Mouse (Mus musculus) thymus, adult 2 months (tissue): Measurements from ENCODE around the gene Fgfr1op2. TPM values are rescaled to one million over a fixed set of nuclear protein-coding genes. Genes with fewer than 3 reads are reported as not detected.

Experiments
- DNase-seq: peaks from one replicate; pipeline ENCODE4 v3.0.0; 2021
- H3K27ac ChIP-seq: fragments of 200-500 bp; 2 replicates; pipeline ENCODE4 v1.5.1; 2012; ENCODE audit warnings: low read length, control low read depth; ENCODE audit not compliant: control insufficient read depth, insufficient read depth
- H3K27me3 ChIP-seq: fragments of 200-500 bp; 2 replicates; pipeline ENCODE4 v1.6.1; 2012; ENCODE audit warnings: mild to moderate bottlenecking, low read length, moderate library complexity, mixed read lengths; ENCODE audit not compliant: control insufficient read depth, insufficient read depth
- H3K36me3 ChIP-seq: fragments of 200-500 bp; 2 replicates; pipeline ENCODE4 v1.6.1; 2012; ENCODE audit warnings: mild to moderate bottlenecking, low read length, moderate library complexity; ENCODE audit not compliant: control insufficient read depth, insufficient read depth
- H3K4me1 ChIP-seq: fragments of 200-500 bp; replicated peaks from 2 replicates; pipeline ENCODE4 v1.6.1; 2012; ENCODE audit warnings: low read length; ENCODE audit not compliant: control insufficient read depth, insufficient read depth
- H3K4me3 ChIP-seq: fragments of 200-500 bp; 2 replicates; pipeline ENCODE4 v1.5.1; 2012; ENCODE audit warnings: mild to moderate bottlenecking, low read length, control low read depth, moderate library complexity; ENCODE audit not compliant: control insufficient read depth, insufficient read depth
- CTCF ChIP-seq: fragments of 200-500 bp; IDR thresholded peaks from 2 replicates; pipeline ENCODE4 v1.5.1; 2012; ENCODE audit warnings: mild to moderate bottlenecking, control low read depth, low read length, moderate library complexity, borderline replicate concordance; ENCODE audit not compliant: control insufficient read depth, poor library complexity, insufficient read depth; ENCODE audit errors: extremely low read depth
- POLR2A ChIP-seq: fragments of 200-500 bp; IDR thresholded peaks from 2 replicates; pipeline ENCODE4 v1.6.1; 2012; ENCODE audit warnings: mild to moderate bottlenecking, low read length, control low read depth, moderate library complexity; ENCODE audit not compliant: control insufficient read depth, poor library complexity, insufficient read depth; ENCODE audit errors: extremely low read depth
- WGBS: fragments of 180-500 bp; shearing (Covaris S2); methylation state at CpG from one replicate; pipeline ENCODE4 v1.1.7; 2018; 5-methylcytosine and 5-hydroxymethylcytosine counted together
- polyA plus RNA-seq: library from polyadenylated mRNA; depleted of rRNA; stranded (reverse); fragments of >200 nt; gene quantifications from 2 replicates; pipeline ENCODE4 v1.2.3, GENCODE M21; 2012

Fgfr1op2 gene
- polyA plus RNA-seq, 1 experiment: 156 TPM

DNA sequence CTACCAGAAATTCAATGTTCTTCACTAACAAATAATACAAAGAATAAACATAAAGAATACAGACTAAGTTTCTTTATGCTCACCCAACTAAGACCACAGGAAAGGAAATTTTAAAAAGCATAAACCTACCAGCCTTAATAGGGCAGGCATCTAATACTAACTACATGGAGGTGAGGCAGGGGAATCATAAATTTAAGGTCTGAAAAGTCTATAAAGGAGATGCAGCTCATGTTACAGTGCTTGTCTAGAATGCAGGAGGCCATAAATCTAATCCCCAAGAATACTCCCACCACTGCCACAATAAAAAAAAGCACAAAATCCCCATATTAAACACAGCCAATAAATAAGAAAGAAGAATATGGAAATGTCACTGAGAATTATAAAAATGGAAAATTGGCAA lies 4.9 kb upstream of the Fgfr1op2 start:
- Histone ChIP-seq H3K27me3 (no peaks in the 10 kb centered on the region), H3K27ac (no peak overlapping the region), H3K4me3 (no peak overlapping the region), H3K4me1 (0 out of 2 replicates have a peak, but pooled peaks cover 2% of the 10 kb centered on the region), H3K36me3 (peaks cover 13% of the 10 kb centered on the region)
- TF ChIP-seq POLR2A (no peak), CTCF (no peak)
- no peak for DNase-seq

DNA sequence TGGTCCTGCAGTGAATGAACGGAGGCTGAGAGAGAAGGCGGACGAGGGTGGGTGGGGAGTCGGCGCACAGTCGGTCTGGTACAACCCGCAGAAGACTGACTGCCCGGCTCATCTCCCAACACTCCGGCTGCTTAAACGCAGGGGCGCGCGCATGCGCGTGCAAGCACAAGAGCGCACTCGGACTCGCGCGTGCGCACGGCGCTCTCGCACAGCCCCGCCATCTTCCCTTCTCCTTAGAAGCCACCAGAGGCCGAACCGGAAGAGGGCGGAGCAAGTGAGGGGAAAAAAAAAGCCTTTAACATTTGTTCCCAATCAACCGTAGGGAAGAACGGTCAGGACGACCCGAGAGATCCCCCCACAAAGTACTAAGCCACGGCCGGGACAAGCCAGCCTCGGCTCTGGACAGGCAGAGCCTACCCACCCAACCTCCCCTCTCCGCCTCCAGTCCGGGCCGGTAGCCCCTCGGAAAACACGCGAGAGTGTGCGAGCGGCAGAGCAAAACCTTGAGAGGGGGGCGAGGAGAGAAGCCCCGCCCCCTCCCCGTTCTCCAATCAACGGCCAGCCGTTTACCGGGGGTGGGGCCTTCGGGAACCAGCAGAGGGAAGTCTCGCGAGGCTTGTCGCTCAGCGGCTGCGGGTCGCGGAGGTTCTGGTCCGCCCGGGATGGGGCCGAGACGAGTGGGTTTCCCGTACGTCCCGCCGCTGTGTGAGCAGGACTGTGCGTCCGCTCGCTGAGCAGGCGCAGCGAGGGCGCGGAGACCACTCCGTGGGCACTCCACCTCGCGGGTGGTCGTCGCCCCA lies 507 bp downstream of the Fgfr1op2 start, which contains the start of gene Ints13:
TSS of gene Ints13 (minus strand) at position 526 of the 800 bp plus-strand sequence.
- DNase-seq: peak; percentile 96
- WGBS: under 1% methylated on average over 77 of the region's 77 CpGs
- TF ChIP-seq POLR2A (peak; percentile 81), CTCF (no peak; the same call in 1 of the 2 replicates)
- H3K4me1 ChIP-seq: peaks cover 8% of the 10 kb centered on the region; the same call in 1 of the 2 replicates
- no peaks in the 10 kb centered on the region for H3K36me3 ChIP-seq
- H3K27me3 ChIP-seq: no peaks in the 10 kb centered on the region
- peak within 1 kb of the TSS; percentile 87 for H3K27ac ChIP-seq
- H3K4me3 ChIP-seq: peak within 1 kb of the TSS; percentile 88

- H3K36me3 ChIP-seq: no peaks in the 10 kb centered on the region
- under 1% methylated on average over 22 of the region's 22 CpGs for whole genome bisulfite sequencing
- H3K27me3 ChIP-seq: no peaks in the 10 kb centered on the region
- peak; percentile 72 for DNase-seq
- H3K4me3 ChIP-seq: peak overlapping the region; percentile 88
- peaks cover 8% of the 10 kb centered on the region; the same call in 1 of the 2 replicates for H3K4me1 ChIP-seq
- no peak for TF ChIP-seq CTCF
- TF ChIP-seq POLR2A: no peak
- peak overlapping the region; percentile 84 for H3K27ac ChIP-seq
Measured at GRCm38 (mm10) chr6:146578111-146578531, 1.1 kb downstream of the Fgfr1op2 start.

- Histone ChIP-seq H3K4me3 (peak overlapping the region; percentile 88), H3K27me3 (no peaks in the 10 kb centered on the region), H3K27ac (peak overlapping the region; percentile 84), H3K36me3 (no peaks in the 10 kb centered on the region), H3K4me1 (peaks cover 8% of the 10 kb centered on the region; the same call in 1 of the 2 replicates)
- no peak for TF ChIP-seq POLR2A
- no peak for TF ChIP-seq CTCF
- peak; percentile 37 for DNase-seq
- under 1% methylated on average over 7 of the region's 7 CpGs for WGBS
Measured at GRCm38 (mm10) chr6:146578586-146578985, 1.6 kb downstream of the Fgfr1op2 start.

DNA sequence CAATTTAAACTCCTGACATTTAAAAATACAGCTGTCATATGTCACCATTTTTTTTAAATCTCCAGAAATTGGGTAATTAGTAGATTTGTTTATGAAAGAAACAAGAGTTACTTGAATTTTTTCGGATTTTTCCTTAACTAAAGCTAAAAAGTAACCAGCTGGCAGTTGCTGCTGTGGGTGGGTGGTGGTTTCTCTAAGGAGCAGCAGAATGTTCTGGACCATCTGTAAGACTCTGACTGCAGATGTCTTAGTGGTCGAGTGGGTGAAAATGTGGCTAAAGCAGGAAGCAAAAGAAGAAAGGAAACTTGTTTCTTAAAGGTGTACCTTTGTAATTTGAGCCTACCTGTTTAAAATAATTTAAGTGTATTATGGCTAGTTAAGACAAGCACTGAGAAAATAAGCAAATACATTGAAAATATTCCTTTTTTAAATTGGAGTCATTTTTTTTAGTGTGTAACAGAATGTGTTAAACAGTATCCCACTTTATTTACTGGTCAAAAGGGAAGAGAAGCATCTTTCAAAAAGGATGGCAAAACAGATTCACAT lies 3.5 kb downstream of the Fgfr1op2 start:
- H3K27me3 ChIP-seq: no peaks in the 10 kb centered on the region
- no peak overlapping the region for H3K27ac ChIP-seq
- H3K4me3 ChIP-seq: no peak overlapping the region
- no peaks in the 10 kb centered on the region; the same call in 1 of the 2 replicates for H3K36me3 ChIP-seq
- TF ChIP-seq POLR2A (no peak), CTCF (no peak)
- WGBS: 2% methylated on average over 2 of the region's 2 CpGs
- DNase-seq: peak; percentile 23
- H3K4me1 ChIP-seq: peaks cover 12% of the 10 kb centered on the region

- DNase-seq: no peak
Measured at GRCm38 (mm10) chr6:146583366-146584046, 6.5 kb downstream of the Fgfr1op2 start.

More at GRCm38 (mm10) chr6:146583366-146584046, 6.5 kb downstream of the Fgfr1op2 start:
- Histone ChIP-seq H3K4me3 (no peak overlapping the region), H3K27me3 (no peaks in the 10 kb centered on the region), H3K4me1 (peaks cover 10% of the 10 kb centered on the region), H3K36me3 (peaks cover 27% of the 10 kb centered on the region), H3K27ac (no peak overlapping the region)
- 53% methylated on average over 2 of the region's 2 CpGs for WGBS
- TF ChIP-seq CTCF: no peak
- no peak for TF ChIP-seq POLR2A
